ENCODE assay signal across 9 mouse cellular contexts in the genomic region with DNA sequence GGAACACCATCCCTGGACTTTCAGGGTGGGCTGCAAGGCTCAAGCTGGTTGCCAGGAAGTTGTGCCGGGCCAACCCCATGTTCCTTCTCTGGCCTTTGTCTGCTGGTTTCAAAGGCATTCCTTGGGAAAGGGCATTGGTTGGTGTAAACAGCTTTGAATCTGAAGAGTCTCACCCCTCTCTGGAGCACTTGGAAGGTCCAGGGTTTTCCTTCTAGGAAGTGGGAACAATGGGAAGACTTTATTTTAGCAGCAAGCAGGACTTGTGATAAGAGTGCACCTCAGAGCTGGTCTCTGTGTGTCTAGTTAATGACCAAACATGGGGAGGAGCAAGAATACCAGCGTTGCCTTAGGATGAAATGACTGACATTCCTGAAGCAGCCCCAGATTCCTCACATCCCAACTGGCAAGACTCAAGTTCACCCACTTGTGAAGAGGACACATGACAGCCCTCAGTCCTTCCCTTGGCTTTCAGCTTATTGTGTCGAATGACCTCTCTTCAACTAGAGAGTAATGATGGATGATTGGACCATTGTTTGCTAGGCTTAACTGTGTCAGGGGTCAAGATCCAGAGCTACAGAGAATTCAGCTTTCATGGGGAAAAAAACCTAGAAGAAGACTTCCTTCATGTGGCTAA.
DNase-seq lines count a peak whose midpoint lies in the region; ATAC-seq and TF ChIP-seq lines count a peak whose summit lies in the region.
"Had no signal": no experiment of that assay in that cellular context is flagged by ENCODE, and none has a peak within 500 bp of the region (broad histone marks: within the 10 kb centered on the region; RNA-seq: fewer than 3 reads in every experiment).

No protein-coding gene starts in this region.

- H3K4me2 ChIP-seq in lung, postnatal 0 days (replicated peaks; ENCODE audit: low read depth, low read length): no peak overlapping the region
- H3K4me2 ChIP-seq in hindbrain, embryonic 16.5 days (ENCODE audit: low read length): no peak overlapping the region
- H3K4me2 ChIP-seq: neural tube, embryonic 12.5 days had no signal

- TF ChIP-seq EP300 in heart, adult 2 months (IDR thresholded peaks at IDR 0.05; ENCODE audit: insufficient read depth, low read depth, low read length): no peak
- peak; percentile 83 for TF ChIP-seq EP300 in lung, postnatal 0 days (IDR thresholded peaks at IDR 0.05)

- peak overlapping the region; percentile 17 for H3K27ac ChIP-seq in heart, adult 2 months
- peak overlapping the region; percentile 64 for H3K27ac ChIP-seq in lung, postnatal 0 days (ENCODE audit: low read length)
- no peak overlapping the region for H3K27ac ChIP-seq in hindbrain, embryonic 16.5 days (ENCODE audit: low read depth, low read length)
- H3K27ac ChIP-seq: neural tube, embryonic 12.5 days had no signal

- intact Hi-C loops in heart, adult 2 months (cut with DNase I): no loop called here
- intact Hi-C loops in heart, postnatal 14 days (cut with DNase I): no loop called here

- no peaks in the 10 kb centered on the region for H3K27me3 ChIP-seq in heart, adult 2 months (ENCODE audit: control insufficient read depth, insufficient read depth, low read length)
- H3K27me3 ChIP-seq in lung, postnatal 0 days (replicated peaks; ENCODE audit: insufficient read depth, low read length): no peaks in the 10 kb centered on the region
- no peaks in the 10 kb centered on the region for H3K27me3 ChIP-seq in hindbrain, embryonic 16.5 days (replicated peaks; ENCODE audit: control insufficient read depth, insufficient read depth, low read length)
- H3K27me3 ChIP-seq: neural tube, embryonic 12.5 days had no signal

- peak; percentile 90 for ATAC-seq in lung, postnatal 0 days
- no peak; the same call in 1 of the 2 replicates for ATAC-seq in hindbrain, embryonic 16.5 days

- no peak overlapping the region for H3K9ac ChIP-seq in heart, adult 2 months (ENCODE audit: low read depth, low read length)
- H3K9ac ChIP-seq in lung, postnatal 0 days (replicated peaks; ENCODE audit: low read depth): no peak overlapping the region
- no peak overlapping the region for H3K9ac ChIP-seq in hindbrain, embryonic 16.5 days (ENCODE audit: low read depth, low read length)
- H3K9ac ChIP-seq: neural tube, embryonic 12.5 days had no signal

- DNase-seq in heart, adult 2 months: no peak
- no peak for DNase-seq in heart, postnatal 14 days
- DNase-seq in ES-CJ7 (ENCODE audit: low read depth, low spot score): peak; percentile 60
- peak; percentile 34 for DNase-seq in kidney, adult 11 months
- DNase-seq in lung, postnatal 0 days (ENCODE audit: low spot score): peak; percentile 74
- DNase-seq in urinary bladder, postnatal 4 days (ENCODE audit: low spot score in 2 of 2): no peak
- no peak for DNase-seq in adrenal gland, postnatal 25 days

- WGBS in heart, adult 2 months: 28% methylated on average over 3 of the region's 3 CpGs
- WGBS in lung, postnatal 0 days: 15% methylated on average over 3 of the region's 3 CpGs
- 15% methylated on average over 3 of the region's 3 CpGs for WGBS in hindbrain, embryonic 16.5 days

- TF ChIP-seq POLR2A in heart, adult 2 months (IDR thresholded peaks at IDR 0.05; ENCODE audit: insufficient read depth, low read depth, low read length): no peak

- H3K4me1 ChIP-seq in heart, adult 2 months (ENCODE audit: control insufficient read depth, insufficient read depth, low read length): peaks cover 6% of the 10 kb centered on the region
- H3K4me1 ChIP-seq in lung, postnatal 0 days (ENCODE audit: insufficient read depth, low read depth, low read length): peaks cover 19% of the 10 kb centered on the region
- H3K4me1 ChIP-seq in hindbrain, embryonic 16.5 days (ENCODE audit: control insufficient read depth, insufficient read depth, low read depth, low read length): peaks cover 3% of the 10 kb centered on the region; the same call in 1 of the 2 replicates

- no peak for TF ChIP-seq CTCF in heart, adult 2 months (IDR thresholded peaks at IDR 0.05)
- no peak for TF ChIP-seq CTCF in lung, postnatal 0 days (IDR thresholded peaks at IDR 0.05)

- H3K36me3 ChIP-seq in heart, adult 2 months (ENCODE audit: control insufficient read depth, insufficient read depth, low read length): peaks cover 3% of the 10 kb centered on the region; the same call in 1 of the 2 replicates
- H3K36me3 ChIP-seq in lung, postnatal 0 days (ENCODE audit: insufficient read depth, low read length): no peaks in the 10 kb centered on the region
- no peaks in the 10 kb centered on the region for H3K36me3 ChIP-seq in hindbrain, embryonic 16.5 days (ENCODE audit: control insufficient read depth, insufficient read depth, low read length)
- H3K36me3 ChIP-seq: neural tube, embryonic 12.5 days had no signal

- no peak overlapping the region for H3K4me3 ChIP-seq in heart, adult 2 months
- no peak overlapping the region for H3K4me3 ChIP-seq in lung, postnatal 0 days (ENCODE audit: low read depth, low read length)
- no peak overlapping the region for H3K4me3 ChIP-seq in hindbrain, embryonic 16.5 days (ENCODE audit: low read length)
- H3K4me3 ChIP-seq: neural tube, embryonic 12.5 days had no signal

- no peaks in the 10 kb centered on the region for H3K79me2 ChIP-seq in heart, adult 2 months (replicated peaks; ENCODE audit: control insufficient read depth, insufficient read depth, low read length)

- H3K9me3 ChIP-seq in lung, postnatal 0 days (ENCODE audit: low read length): no peaks in the 10 kb centered on the region
- no peaks in the 10 kb centered on the region for H3K9me3 ChIP-seq in hindbrain, embryonic 16.5 days (ENCODE audit: control insufficient read depth, low read length)
- H3K9me3 ChIP-seq: neural tube, embryonic 12.5 days had no signal

Comparison
In these comparisons a context has a peak if more than half of its experiments do, and no peak if none do; other contexts are left out.
1. DNase-seq: peak in ES-CJ7 (single experiment), kidney, adult 11 months (single experiment) and lung, postnatal 0 days (single experiment); none in heart, adult 2 months (0 of 2), heart, postnatal 14 days (0 of 2), urinary bladder, postnatal 4 days (0 of 2) and adrenal gland, postnatal 25 days (single experiment).